Mouse (Mus musculus) ES-Bruce4 (cell line): ENCODE results near the gene Mcf2l.

Experiments used
- CTCF ChIP-seq: IDR thresholded peaks from one replicate; pipeline ENCODE4 v1.8.1; 2011; ENCODE audit warnings: low read depth, low read length
- POLR2A ChIP-seq: IDR thresholded peaks from one replicate; pipeline ENCODE4 v1.8.1; 2011; ENCODE audit warnings: low read length; ENCODE audit not compliant: insufficient read depth

GRCm38 (mm10) chr8:12940549-12940948 lies 66.9 kb downstream of the Mcf2l start:
- no peak for TF ChIP-seq POLR2A
- TF ChIP-seq CTCF: no peak
